Mouse (Mus musculus) testis, adult 2 months (tissue): Measurements from ENCODE around the gene Twistnb. TPM values are rescaled to one million over a fixed set of nuclear protein-coding genes. Genes with fewer than 3 reads are reported as not detected.

Experiments used
- H3K27ac ChIP-seq: fragments of 200-500 bp; 2 replicates; pipeline ENCODE4 v1.5.1; 2012; ENCODE audit warnings: low read depth, low read length; ENCODE audit not compliant: control insufficient read depth, insufficient read depth
- H3K27me3 ChIP-seq: fragments of 200-500 bp; 2 replicates; pipeline ENCODE4 v1.6.1; 2012; ENCODE audit warnings: mild to moderate bottlenecking, low read length, moderate library complexity; ENCODE audit not compliant: control insufficient read depth, insufficient read depth
- H3K36me3 ChIP-seq: fragments of 200-500 bp; 2 replicates; pipeline ENCODE4 v1.6.1; 2012; ENCODE audit warnings: mild to moderate bottlenecking, low read length; ENCODE audit not compliant: control insufficient read depth, insufficient read depth
- H3K4me1 ChIP-seq: fragments of 200-500 bp; 2 replicates; pipeline ENCODE4 v1.6.1; 2012; ENCODE audit warnings: low read length; ENCODE audit not compliant: control insufficient read depth, insufficient read depth
- H3K4me3 ChIP-seq: fragments of 200-500 bp; 2 replicates; pipeline ENCODE4 v1.5.1; 2012; ENCODE audit warnings: low read depth, mild to moderate bottlenecking, low read length, moderate library complexity, mixed read lengths; ENCODE audit not compliant: control insufficient read depth
- CTCF ChIP-seq: fragments of 200-500 bp; IDR thresholded peaks from 2 replicates; pipeline ENCODE4 v1.5.1; 2012; ENCODE audit warnings: low read depth, mild to moderate bottlenecking, inconsistent platforms, low read length, moderate library complexity; ENCODE audit not compliant: control insufficient read depth, insufficient read depth, insufficient replicate concordance
- POLR2A ChIP-seq: fragments of 200-500 bp; IDR thresholded peaks from 2 replicates; pipeline ENCODE4 v1.6.1; 2012; ENCODE audit warnings: low read depth, mild to moderate bottlenecking, inconsistent platforms, low read length, moderate library complexity; ENCODE audit not compliant: control insufficient read depth
- polyA plus RNA-seq: library from polyadenylated mRNA; depleted of rRNA; stranded (reverse); fragments of >200 nt; gene quantifications from 2 replicates; pipeline ENCODE4 v1.2.3, GENCODE M21; 2012

The Twistnb gene
- polyA plus RNA-seq, 1 experiment, result 2.5 TPM

DNA sequence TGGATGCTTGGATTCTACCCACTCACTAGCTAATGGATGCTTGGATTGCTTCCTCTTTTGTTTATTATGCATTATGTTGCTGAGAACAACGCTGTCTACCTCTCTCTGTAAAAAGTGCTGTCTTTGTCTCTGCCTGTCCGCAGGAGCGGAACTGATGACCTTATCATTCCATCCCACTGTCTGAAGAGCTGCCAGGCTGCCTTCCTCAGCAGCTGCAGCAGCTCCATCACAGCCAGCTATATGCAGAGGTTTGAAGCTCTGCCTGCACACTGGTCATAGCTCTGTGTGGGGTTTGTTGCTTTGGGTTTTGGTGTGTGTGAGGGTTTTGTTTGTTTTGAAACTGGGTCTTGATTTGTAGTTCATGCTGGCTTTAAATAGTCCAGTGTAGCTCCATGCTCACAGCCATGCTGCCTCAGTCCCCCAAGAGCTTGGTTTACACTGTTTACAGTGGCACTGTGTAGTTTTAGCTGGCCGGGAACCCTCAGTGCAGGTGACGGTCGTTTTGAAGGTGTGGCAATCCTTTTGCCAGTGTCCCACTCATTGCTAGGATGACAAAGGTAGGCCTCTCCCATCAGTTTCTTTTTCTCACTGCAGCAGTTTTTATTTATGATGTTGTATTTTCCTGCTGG is 23.9 kb upstream of the Twistnb start:
- H3K4me3 ChIP-seq, result no peak overlapping the region
- H3K27me3 ChIP-seq, result no peaks in the 10 kb centered on the region
- H3K36me3 ChIP-seq, result no peaks in the 10 kb centered on the region
- H3K4me1 ChIP-seq, result no peaks in the 10 kb centered on the region
- no peak overlapping the region for H3K27ac ChIP-seq
- no peak for TF ChIP-seq POLR2A
- no peak for TF ChIP-seq CTCF

DNA sequence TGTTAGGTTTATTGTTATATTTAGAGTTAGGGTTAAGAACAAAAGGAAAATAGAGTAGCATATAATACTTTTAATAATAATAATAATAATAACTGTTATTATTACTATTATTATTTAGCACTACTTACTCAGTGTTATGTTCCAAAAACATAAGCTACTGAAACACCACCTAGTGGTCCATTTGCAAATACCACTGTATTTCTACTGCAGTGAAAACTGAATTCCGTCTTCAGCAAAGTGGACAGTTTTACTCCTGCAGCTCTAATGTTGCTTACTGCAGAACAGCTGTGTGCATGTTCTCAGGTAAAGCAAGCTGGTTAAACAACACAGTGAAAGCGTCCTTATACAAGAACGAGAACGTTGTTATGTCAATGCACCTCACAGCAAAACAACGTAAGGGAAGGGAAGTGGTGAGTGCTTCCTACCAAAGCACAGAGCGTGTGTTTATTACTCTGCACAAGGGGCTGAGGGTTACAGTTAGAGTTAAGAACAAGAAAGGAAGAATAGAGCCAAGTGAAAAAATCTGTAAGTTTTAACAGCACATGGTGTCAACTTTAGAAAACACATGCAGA is 17.8 kb upstream of the Twistnb start:
- Histone ChIP-seq H3K4me1 (no peaks in the 10 kb centered on the region), H3K27ac (no peak overlapping the region), H3K36me3 (no peaks in the 10 kb centered on the region), H3K4me3 (no peak overlapping the region), H3K27me3 (no peaks in the 10 kb centered on the region)
- TF ChIP-seq CTCF, result no peak
- TF ChIP-seq POLR2A, result no peak

DNA sequence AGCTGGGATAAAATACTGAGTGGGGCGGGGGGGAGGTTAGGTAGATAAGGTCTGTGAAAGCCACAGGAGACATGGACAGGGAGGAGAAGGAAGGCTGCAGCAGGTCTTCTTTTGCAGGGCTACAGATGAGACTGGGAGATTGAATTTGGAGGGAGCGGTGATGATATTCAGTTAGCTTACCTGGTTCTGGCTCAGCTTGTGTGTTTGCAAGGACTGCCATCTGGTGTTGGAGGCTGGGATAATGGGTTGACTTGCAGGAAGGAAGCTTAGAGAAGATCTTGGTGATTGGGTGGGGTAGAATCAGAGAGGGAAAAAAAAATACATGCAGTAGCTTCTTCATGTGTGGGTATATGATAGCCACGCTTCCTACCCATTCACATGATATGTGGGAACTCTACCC is 5.1 kb upstream of the Twistnb start:
- no peak for TF ChIP-seq CTCF
- no peak for TF ChIP-seq POLR2A
- H3K4me1 ChIP-seq, result no peaks in the 10 kb centered on the region
- H3K4me3 ChIP-seq, result no peak overlapping the region
- no peak overlapping the region for H3K27ac ChIP-seq
- no peaks in the 10 kb centered on the region for H3K36me3 ChIP-seq
- no peaks in the 10 kb centered on the region for H3K27me3 ChIP-seq

DNA sequence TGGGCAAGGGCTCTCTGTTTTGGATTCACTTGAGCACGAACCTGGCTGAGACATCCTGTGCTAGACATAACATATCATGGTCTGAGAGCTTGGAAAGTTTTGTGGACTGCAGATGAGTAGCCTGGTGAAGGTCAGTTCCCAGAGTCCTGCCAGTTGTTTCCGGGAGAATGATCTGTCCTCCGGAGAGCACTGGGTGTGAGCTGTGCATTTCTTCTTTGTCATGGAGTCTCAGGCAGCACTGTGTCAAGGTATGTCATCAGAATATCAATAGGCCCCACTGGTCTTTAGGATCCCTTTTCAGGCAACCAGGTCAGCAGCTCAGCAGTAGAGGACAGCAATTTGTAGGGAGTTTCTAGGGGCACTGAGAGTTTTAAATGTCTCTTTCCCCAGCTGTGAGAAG is 2.1 kb upstream of the Twistnb start:
- Histone ChIP-seq H3K27ac (no peak overlapping the region), H3K4me1 (peaks cover 2% of the 10 kb centered on the region; the same call in 1 of the 2 replicates), H3K36me3 (no peaks in the 10 kb centered on the region), H3K4me3 (no peak overlapping the region), H3K27me3 (no peaks in the 10 kb centered on the region)
- TF ChIP-seq CTCF (no peak), POLR2A (no peak)

DNA sequence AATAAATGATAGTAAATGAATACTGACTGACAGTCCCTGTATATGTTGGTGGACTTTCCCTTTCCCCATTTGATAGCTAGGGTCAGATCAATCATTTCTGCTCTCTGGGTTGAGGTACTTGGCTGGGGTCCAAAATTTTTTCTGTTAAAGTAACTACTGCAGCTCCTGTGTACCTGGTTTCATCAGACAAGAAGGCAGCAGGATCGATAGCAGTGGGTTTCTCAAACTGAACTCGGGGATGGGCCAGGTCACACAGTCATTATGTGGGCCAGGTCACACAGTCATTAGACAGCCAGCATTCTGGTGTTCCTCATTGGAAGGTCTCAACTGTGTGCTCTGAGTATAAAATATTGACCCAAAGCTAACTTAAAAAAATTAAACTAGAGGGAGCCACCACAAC is 1.7 kb upstream of the Twistnb start:
- Histone ChIP-seq H3K27ac (no peak overlapping the region), H3K4me1 (peaks cover 2% of the 10 kb centered on the region; the same call in 1 of the 2 replicates), H3K27me3 (no peaks in the 10 kb centered on the region), H3K4me3 (no peak overlapping the region), H3K36me3 (no peaks in the 10 kb centered on the region)
- no peak for TF ChIP-seq CTCF
- TF ChIP-seq POLR2A, result no peak

DNA sequence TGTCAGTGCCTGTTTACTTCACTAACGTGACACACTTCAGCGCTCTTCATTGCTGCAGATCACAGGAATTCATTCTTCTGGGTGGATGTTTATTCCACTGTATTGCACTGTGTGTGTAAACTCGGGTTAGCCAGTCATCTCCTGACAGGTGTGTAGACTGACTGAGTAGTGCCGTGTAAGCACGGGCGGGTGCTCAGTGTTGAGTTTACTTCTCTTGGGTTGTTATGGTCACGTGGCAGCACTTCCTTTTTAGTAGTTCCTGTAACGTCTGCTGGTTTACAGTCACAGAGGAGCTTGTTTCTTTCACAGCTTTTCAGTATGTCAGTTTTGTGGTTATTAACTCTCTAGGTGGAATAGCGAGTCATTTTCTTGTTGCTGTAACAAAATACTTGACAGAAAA is 4.4 kb downstream of the Twistnb start:
- Histone ChIP-seq H3K27me3 (no peaks in the 10 kb centered on the region), H3K27ac (no peak overlapping the region), H3K4me3 (no peak overlapping the region), H3K4me1 (peaks cover 2% of the 10 kb centered on the region; the same call in 1 of the 2 replicates), H3K36me3 (peaks cover 1% of the 10 kb centered on the region; the same call in 1 of the 2 replicates)
- TF ChIP-seq CTCF (no peak), POLR2A (no peak)

DNA sequence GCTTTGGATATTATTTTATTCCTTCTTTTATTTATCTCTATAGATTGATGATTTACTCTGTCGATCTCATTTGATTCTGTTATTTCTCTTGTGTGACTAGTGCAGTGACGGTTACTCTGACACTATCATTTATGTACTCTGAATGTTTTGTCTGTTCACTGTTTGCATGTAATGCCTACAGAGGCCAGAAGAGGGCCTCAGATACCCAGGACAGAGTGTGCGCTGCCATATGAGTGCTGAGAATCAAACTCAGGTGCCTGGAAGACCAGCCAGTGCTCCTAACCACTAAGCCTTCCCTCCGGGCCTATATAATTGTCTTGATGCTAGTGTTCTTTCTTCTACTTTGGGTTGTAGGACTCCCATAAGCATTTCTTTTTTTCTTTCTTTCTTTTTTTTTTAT is 5.3 kb downstream of the Twistnb start:
- peaks cover 1% of the 10 kb centered on the region; the same call in 1 of the 2 replicates for H3K36me3 ChIP-seq
- H3K4me1 ChIP-seq, result peaks cover 2% of the 10 kb centered on the region; the same call in 1 of the 2 replicates
- H3K27me3 ChIP-seq, result no peaks in the 10 kb centered on the region
- H3K27ac ChIP-seq, result no peak overlapping the region
- TF ChIP-seq POLR2A, result no peak
- no peak for TF ChIP-seq CTCF
- no peak overlapping the region for H3K4me3 ChIP-seq

DNA sequence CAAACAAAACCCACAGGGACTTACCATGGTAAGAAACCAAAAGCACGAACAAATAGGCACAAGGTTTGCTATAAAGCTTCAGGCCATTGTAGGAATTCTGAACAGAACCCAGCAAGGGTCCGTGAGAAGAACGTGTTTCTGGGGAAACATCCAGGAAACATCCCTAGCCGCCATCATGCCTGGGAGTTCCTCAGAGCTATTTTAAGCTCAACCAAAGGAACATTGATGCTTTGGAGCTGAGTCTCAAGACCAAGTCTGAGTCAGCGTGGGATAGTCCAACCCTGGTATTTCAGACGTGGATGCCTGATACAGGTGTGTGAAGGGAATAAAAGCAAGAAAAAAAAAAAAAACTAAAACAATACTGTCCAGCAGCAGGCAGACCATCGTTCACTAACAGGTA is 26.0 kb downstream of the Twistnb start:
- no peak overlapping the region for H3K27ac ChIP-seq
- TF ChIP-seq POLR2A, result no peak
- no peak for TF ChIP-seq CTCF
- no peaks in the 10 kb centered on the region for H3K36me3 ChIP-seq
- H3K4me1 ChIP-seq, result peaks cover 7% of the 10 kb centered on the region
- H3K4me3 ChIP-seq, result no peak overlapping the region
- H3K27me3 ChIP-seq, result no peaks in the 10 kb centered on the region
